Mouse (Mus musculus): ENCODE measurements around the gene Usp21. TPM values are rescaled to one million over a fixed set of nuclear protein-coding genes. Genes with fewer than 3 reads are reported as not detected.

Usp21 gene
- polyA plus RNA-seq (2021; fragmentation: Nextera tagmentation) = 45.9 and 51.2 TPM in 2 replicates
- long read RNA-seq, experiment 1, transcript Usp21-201 (13 exons, 2,219 nt) = major isoform, 63 of 76 reads
- long read RNA-seq, experiment 1, partial matches to known transcripts = 7 of 76 reads
- long read RNA-seq, experiment 1, other reads (novel, unspliced or antisense) = 2 of 76 reads
- long read RNA-seq, experiment 2, transcript Usp21-201 (13 exons, 2,219 nt) = major isoform, 153 of 169 reads
- long read RNA-seq, experiment 2, partial matches to known transcripts = 7 of 169 reads
- long read RNA-seq, experiment 2, other reads (novel, unspliced or antisense) = 7 of 169 reads

DNA sequence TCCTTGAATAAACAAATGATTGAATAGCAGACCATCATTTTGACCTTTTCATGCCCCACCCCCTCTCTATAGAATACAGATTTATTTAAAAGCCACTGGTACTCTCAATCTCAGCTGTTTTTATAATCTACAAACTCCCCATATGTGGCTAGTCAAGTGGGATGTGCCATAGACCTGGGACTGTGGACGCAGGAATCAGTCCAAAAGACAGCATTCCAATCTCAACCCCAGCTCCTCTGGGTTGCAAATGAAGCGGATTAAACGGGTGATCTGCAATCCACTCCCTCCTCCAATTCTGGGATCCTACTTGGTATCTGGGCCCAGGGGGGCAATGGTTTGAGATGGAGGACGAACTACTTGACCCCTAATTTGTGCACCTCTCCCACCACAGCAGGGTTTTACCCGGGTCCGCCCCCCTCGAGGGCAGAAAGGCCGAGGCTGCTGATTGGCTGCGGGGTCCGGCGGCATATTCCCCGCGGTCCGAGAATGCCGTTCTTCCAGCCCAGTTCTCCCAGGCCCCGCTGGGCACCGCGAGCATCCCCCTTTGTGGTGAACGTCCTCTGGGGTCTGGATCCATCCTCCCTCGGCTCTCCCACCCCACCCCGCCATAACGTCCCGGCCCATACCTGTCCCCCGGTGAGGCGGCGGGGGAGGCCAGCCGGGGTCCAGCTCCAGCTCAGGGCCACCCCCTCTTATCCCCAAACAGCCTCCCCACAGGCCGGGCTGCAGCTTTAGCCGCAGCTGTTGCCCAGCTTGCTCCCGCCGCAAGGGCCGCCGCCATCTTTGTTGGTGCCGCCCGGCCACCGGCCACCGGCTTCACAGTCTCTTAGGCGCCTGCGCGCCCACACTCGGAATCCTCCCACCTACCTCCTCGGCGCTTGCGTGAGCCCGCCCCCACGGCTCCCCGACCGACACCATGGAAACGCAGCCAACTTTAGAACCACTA is at the start of gene Usp21:
Gene Usp21, minus strand, starts transcription at position 856 of the 946 bp plus-strand sequence.

GRCm38 (mm10) chr1:171328839-171329432 is 41.1 kb upstream of the Usp21 start, which contains the start of gene Dedd:
Dedd (plus strand) TSS chr1:171329145.

GRCm38 (mm10) chr1:171294298-171295062 is 6.7 kb upstream of the Usp21 start, which contains the start of gene Ufc1:
Ufc1 (minus strand) TSS chr1:171295024.

DNA sequence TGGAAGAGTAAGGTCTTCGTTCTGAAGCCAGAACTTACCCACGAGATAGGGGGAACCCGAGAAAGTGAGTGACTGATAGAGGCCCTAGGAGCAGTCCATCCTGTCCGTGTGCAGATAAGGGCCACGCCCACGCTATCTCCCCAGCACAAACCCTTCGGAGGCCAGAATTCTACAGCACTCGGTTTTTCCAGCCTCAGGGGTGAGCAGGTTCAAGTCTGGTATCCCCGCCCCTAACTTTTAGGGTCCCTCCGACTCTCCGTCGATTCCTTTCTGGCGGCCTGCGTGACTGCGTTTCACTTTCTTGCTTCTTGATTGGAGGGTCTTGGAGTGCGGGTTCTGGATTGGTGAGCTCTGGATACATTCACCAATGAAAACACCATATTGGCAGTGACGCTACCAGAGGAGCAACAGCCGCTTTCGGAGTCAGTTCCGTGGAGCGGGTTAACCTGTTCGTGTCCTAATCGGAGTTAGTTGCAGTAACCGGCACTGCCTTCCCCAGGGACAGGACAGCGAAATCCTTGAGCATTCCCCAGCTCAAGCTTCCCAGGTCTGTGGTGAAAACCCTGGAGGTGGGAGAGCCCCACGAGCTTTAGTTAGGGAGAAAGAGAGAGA is 6.8 kb downstream of the Usp21 start, which contains the start of gene Ppox:
Gene Ppox, minus strand, starts transcription at position 271 of the 612 bp plus-strand sequence.

DNA sequence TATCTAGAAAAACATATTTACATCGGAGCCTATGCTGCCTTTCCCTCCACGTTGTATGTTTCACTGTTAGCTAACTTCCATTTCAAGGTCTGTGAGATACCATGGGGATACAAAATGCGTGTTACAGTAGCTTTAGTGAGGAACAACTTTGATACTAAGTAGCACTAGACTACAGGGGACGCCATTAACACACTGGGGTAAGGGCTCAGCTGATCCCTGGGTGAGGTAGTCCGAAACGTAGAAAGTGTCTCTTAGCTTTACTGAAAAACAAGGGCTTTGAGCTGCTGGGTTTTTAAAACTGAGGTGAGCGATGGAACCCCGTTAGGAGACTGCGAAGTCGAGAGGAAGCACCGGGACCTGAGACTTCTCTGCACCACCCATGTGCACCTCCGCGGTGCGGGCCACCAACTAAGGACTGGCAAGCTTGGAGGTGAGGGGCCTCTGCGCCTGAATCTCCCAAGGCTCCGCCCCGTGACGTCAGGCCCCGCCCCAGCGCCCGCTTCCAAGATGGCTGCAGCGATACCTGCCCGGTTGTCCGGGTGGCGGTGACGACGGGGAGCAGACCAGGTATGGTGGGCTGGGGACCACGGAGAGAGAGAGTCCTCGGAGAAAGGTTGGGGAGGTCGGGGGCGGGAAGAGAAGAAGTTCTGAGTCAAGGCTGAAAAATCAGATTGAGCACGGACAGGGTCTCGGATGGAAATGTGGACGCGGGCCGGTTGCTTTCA is 17.8 kb downstream of the Usp21 start, which contains the start of gene B4galt3:
Gene B4galt3, plus strand, starts transcription at position 481 of the 725 bp plus-strand sequence.

DNA sequence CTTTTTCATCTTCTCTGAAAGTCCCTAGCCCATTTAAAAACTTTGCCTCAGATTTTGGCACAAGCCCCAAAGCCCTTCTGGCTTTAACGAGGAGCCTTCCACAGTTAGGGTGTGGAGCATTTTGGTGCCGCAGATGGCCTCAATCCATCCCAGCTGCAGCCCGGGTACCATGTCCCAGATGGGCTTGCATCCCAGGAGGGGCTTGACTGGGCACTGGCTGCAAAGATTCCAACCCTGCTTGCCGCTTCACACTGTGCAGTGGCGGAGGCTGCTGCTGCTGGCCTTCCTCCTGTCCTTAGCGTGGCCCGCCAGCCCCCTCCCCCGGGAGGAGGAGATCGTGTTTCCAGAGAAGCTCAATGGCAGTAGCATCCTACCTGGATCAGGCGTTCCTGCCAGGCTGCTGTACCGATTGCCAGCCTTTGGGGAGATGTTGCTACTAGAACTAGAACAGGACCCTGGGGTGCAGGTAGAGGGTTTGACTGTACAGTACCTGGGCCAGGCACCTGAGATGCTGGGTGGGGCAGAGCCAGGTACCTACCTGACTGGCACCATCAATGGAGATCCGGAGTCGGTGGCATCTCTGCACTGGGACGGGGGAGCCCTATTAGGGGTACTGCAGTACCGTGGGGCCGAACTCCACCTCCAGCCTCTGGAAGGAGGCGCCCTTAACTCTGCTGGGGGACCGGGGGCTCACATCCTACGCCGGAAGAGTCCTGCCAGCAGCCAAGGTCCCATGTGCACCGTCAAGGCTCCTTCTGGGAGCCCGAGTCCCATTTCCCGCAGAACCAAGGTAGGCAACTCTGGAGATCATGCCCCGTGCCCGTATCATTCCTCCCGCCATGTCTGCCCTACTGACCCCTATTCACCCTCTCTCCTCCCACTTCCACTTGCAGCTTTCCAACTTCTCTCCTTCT is 36.9 kb downstream of the Usp21 start, which contains the start of gene Ndufs2:
Gene Ndufs2, minus strand, starts transcription at position 709 of the 914 bp plus-strand sequence.

DNA sequence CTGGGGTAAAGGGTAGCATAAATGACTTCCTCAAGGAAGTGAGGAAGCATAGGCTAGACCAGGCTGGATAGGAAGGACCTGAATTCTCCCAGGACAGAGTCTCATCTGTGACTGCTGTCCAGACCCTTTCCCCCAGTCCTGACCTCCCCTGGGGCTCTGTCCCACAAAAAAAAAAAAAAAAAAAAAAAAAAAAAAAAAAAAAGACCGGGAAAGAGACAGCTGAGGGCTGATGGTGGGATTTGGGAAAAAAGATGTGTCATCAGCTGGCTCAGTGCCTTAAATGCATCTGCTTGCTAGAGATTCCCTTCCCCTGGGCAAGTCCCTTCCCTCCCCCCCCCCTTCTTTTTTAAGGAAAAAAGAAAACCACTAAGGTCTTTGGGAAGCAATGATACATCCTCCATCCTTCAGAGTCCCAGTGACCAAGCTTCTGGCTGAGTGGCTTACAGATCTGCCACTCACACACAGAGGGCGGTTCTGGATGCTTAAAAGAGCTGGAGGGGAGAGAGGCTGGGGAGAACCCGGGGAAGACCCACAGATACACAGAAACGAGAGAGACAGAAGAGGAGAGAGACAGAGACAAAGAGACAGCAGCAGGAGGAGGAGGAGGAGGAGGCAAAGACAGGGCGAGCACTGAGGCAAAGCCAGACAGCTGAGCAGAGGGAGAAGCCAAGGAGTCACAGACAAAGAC is 37.7 kb downstream of the Usp21 start, which contains the start of gene Adamts4:
Gene Adamts4, plus strand, starts transcription at position 509 of the 688 bp plus-strand sequence.

DNA sequence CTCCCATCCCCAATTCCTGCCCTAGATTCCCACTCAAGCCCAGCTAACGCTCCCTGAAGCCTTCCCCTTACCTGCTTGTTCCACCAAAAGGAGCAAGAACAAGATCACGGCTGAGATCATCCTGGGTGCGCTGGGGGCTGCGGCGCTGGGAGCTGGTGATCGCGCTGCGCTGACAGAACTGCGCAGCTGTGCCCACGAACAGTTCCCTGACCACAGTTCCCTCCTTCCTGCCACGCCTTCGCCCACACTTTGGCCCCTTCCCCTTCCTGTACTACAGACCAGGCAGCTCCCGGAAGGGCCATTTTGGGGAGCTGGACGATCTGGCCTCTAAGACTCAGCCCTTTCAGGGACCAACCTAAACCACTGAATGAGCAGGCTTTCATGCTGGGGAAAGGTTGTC is 53.7 kb downstream of the Usp21 start, which contains the start of gene Fcer1g:
Gene Fcer1g, minus strand, starts transcription at position 240 of the 400 bp plus-strand sequence.

Other genes starting within 250 kb of the Usp21 start
- gene Fcgr3, start 223.1 kb downstream of the Usp21 start, polyA plus RNA-seq (2021; fragmentation: Nextera tagmentation) = 25.2 and 26.9 TPM in 2 replicates
- gene Cfap126, start 174.1 kb downstream of the Usp21 start, polyA plus RNA-seq (2021; fragmentation: Nextera tagmentation) = 4.3 and 7.5 TPM in 2 replicates
- 67.1 and 75.0 TPM in 2 replicates for gene Sdhc, start 137.4 kb downstream of the Usp21 start, polyA plus RNA-seq (2021; fragmentation: Nextera tagmentation)
- not detected in 2 replicates for gene Mpz, start 137.3 kb downstream of the Usp21 start, polyA plus RNA-seq (2021; fragmentation: Nextera tagmentation)
- 51.6 and 80.2 TPM in 2 replicates for gene Pcp4l1, start 91.7 kb downstream of the Usp21 start, polyA plus RNA-seq (2021; fragmentation: Nextera tagmentation)
- 0.09 TPM in 1 of 2 replicates, not detected in the other for gene Nr1i3, start 74.0 kb downstream of the Usp21 start, polyA plus RNA-seq (2021; fragmentation: Nextera tagmentation)
- 87.6 and 97.2 TPM in 2 replicates for gene Tomm40l, start 65.5 kb downstream of the Usp21 start, polyA plus RNA-seq (2021; fragmentation: Nextera tagmentation)
- 4.8 and 6.2 TPM in 2 replicates for gene Apoa2, start 62.9 kb downstream of the Usp21 start, polyA plus RNA-seq (2021; fragmentation: Nextera tagmentation)
- 114 and 119 TPM in 2 replicates for gene Fcer1g, start 53.6 kb downstream of the Usp21 start, polyA plus RNA-seq (2021; fragmentation: Nextera tagmentation)
- gene Adamts4, start 37.6 kb downstream of the Usp21 start, polyA plus RNA-seq (2021; fragmentation: Nextera tagmentation) = 5.2 and 5.5 TPM in 2 replicates
- 112 and 142 TPM in 2 replicates for gene Ndufs2, start 36.6 kb downstream of the Usp21 start, polyA plus RNA-seq (2021; fragmentation: Nextera tagmentation)
- 59.3 and 66.2 TPM in 2 replicates for gene B4galt3, start 17.7 kb downstream of the Usp21 start, polyA plus RNA-seq (2021; fragmentation: Nextera tagmentation)
- gene Ppox, start 6.8 kb downstream of the Usp21 start, polyA plus RNA-seq (2021; fragmentation: Nextera tagmentation) = 7.7 and 9.4 TPM in 2 replicates
- 186 and 192 TPM in 2 replicates for gene Ufc1, start 7.0 kb upstream of the Usp21 start, polyA plus RNA-seq (2021; fragmentation: Nextera tagmentation)
- 30.4 and 30.5 TPM in 2 replicates for gene Dedd, start 41.2 kb upstream of the Usp21 start, polyA plus RNA-seq (2021; fragmentation: Nextera tagmentation)
- gene Nit1, start 57.7 kb upstream of the Usp21 start, polyA plus RNA-seq (2021; fragmentation: Nextera tagmentation) = 30.4 and 30.8 TPM in 2 replicates
- gene Pfdn2, start 57.7 kb upstream of the Usp21 start, polyA plus RNA-seq (2021; fragmentation: Nextera tagmentation) = 139 and 143 TPM in 2 replicates
- 9.4 and 9.8 TPM in 2 replicates for gene Klhdc9, start 72.8 kb upstream of the Usp21 start, polyA plus RNA-seq (2021; fragmentation: Nextera tagmentation)
- gene Nectin4, start 82.1 kb upstream of the Usp21 start, polyA plus RNA-seq (2021; fragmentation: Nextera tagmentation) = 1.7 and 2.2 TPM in 2 replicates
- 0.48 and 0.65 TPM in 2 replicates for gene Arhgap30, start 101.0 kb upstream of the Usp21 start, polyA plus RNA-seq (2021; fragmentation: Nextera tagmentation)
- 36.7 and 37.4 TPM in 2 replicates for gene Usf1, start 123.3 kb upstream of the Usp21 start, polyA plus RNA-seq (2021; fragmentation: Nextera tagmentation)
- gene Tstd1, start 130.9 kb upstream of the Usp21 start, polyA plus RNA-seq (2021; fragmentation: Nextera tagmentation) = 1.4 and 2.3 TPM in 2 replicates
- 9.5 and 13.0 TPM in 2 replicates for gene F11r, start 149.5 kb upstream of the Usp21 start, polyA plus RNA-seq (2021; fragmentation: Nextera tagmentation)
- 7.4 and 7.6 TPM in 2 replicates for gene Alyref2, start 215.5 kb upstream of the Usp21 start, polyA plus RNA-seq (2021; fragmentation: Nextera tagmentation)
- gene Itln1, start 247.3 kb upstream of the Usp21 start, polyA plus RNA-seq (2021; fragmentation: Nextera tagmentation) = not detected in 2 replicates